Mouse (Mus musculus): ENCODE data around the gene A530016L24Rik.

The A530016L24Rik gene

DNA sequence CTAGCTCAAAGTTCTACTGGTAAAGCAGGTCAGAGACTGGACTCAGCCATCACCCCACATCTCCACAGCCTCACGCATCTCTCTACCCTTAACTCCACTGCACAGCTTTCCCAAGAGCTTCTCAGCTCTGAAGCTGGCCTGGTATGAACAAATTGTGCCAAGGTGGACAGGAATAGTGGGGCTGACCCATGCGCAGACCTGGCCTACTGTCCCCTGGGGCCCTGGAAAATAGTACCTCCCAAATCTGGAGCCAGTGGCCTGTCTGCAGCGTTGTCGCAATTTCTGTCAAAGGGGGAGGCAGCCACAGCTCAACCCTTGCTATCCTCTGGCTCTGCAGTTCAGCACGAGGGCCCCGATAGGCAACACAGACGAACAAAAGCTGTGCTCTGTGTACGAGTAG is at the start of gene A530016L24Rik:
A530016L24Rik (plus strand) TSS at position 315 of the 400 bp plus-strand sequence.
- no peak for DNase-seq (ENCODE audit: low spot score)

DNA sequence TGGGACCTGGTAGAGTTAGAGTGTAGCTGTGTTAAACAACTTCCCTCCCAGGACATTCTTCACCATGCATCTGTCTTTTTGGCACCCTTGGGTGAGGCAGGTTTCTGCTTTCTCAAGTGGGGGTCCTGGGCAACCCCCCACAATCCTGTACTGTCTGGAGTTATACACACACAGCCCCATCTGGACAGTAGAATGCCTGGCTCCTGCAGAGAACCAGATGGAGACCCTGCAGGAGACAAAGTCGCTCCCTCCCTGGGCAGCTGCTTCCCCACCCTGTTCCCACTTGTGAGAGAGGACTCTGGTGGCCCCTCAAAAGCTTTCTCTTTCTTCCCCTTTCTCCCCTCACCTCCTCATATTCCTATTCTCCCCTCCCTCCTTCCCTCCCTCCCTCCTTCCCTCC is 49.3 kb upstream of the A530016L24Rik start:
- DNase-seq (ENCODE audit: low spot score): no peak

DNA sequence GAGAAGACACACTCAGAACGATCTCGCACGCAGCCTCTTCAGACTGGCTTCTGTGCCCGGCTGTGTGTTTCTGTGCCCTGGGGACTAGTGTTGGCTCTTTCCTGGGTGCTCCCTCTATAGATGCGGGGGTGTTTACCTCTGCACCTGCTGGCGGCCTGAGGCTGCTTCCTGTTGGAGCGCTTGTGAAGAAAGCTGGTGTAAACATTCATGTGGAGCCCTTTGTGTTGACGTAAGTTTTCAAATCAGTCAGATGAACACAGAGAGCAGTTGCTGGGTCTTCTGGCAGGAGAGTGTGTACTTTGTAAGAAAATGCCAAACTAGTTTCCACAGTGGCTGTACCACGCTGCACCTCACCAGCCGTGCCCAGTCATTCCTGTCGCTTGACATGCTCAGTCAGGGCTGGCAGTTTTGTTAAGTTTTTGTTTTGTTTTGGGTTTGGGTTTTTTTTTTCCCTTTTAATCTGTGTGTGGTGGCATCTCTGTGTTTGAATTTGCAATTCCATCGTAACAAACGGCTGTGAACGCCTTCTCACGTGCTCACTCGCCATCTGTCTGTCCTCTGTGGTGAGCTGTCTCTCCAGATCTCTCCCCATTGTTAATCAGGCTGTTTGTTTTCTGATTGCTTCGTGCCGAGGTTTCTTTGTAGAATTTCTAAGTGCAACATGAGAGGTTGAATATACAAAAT is 40.0 kb upstream of the A530016L24Rik start:
- no peak for DNase-seq (ENCODE audit: low spot score)

DNA sequence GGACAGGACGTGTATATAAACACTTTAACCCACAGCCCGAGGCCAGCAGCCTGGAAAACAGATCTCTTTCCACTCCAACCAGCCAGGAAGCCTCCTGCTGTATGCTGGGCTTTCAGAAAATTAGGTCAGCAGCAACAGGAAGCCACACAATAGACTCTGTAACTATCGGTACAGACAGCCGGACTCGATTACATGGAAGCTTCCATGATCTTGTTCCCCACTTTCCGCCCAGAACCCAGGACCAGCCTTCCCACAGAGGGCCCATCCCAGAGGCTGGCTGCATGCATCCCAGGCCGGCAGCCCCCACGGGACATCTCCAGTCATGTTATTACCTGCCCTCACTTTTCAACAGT is 39.4 kb upstream of the A530016L24Rik start:
- DNase-seq (ENCODE audit: low spot score): no peak

DNA sequence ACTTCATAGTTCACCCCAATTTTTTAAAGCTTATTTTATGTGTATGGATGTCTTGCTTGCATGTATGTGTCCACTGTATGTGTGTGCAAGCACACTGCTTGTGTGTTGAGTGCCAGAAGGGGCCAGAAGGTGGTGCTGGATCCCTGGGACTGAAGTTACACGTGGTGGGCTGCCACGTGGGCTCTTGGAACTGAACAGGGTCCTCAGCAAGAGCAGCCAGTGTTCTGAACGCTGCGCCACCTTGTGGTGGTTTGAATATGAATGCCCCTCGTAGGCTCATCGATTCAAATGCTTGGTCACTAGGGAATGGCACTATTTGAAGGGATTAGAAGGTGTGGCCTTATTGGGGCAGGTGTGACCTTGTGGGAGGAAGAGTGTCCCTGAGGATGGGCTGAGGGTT is 38.4 kb upstream of the A530016L24Rik start:
- DNase-seq (ENCODE audit: low spot score): no peak

DNA sequence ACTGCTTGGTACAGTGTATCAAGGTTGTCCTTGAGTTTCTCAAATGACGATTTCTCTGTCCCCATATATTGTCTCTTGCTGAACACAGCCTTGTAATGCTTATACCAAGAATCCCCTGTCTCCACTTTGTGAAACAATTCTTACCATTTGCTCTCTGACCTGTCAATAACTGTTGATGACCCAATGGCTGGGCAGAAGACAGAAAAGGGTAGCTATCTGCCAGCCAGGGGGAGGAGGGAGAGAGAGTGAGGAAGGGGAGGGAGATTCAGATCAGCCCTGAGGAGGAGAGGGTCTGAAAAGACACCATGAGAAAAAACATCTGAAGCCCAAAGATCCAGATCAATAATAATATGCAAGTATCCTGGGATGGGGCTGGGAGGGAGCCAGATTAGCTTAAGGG is 37.9 kb upstream of the A530016L24Rik start:
- DNase-seq (ENCODE audit: low spot score): no peak

DNA sequence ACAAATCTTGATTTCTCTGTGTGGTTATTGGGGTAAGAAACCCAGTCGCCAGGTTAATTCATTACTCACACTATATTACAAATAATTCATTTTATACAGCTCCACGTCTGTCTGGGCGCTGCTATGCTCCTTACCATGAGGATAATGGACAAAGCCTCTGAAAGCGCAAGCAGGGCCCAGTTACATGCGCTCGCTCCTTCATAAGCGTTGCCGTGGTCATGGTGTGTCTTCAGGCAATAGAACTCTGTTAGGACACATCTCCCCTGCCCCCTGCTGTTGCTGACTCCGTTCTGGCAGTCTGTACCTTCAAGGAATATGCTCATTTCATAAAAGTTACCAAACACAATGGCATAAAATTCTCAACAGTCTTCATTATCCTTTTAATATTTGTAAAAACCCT is 37.4 kb upstream of the A530016L24Rik start:
- DNase-seq (ENCODE audit: low spot score): no peak

DNA sequence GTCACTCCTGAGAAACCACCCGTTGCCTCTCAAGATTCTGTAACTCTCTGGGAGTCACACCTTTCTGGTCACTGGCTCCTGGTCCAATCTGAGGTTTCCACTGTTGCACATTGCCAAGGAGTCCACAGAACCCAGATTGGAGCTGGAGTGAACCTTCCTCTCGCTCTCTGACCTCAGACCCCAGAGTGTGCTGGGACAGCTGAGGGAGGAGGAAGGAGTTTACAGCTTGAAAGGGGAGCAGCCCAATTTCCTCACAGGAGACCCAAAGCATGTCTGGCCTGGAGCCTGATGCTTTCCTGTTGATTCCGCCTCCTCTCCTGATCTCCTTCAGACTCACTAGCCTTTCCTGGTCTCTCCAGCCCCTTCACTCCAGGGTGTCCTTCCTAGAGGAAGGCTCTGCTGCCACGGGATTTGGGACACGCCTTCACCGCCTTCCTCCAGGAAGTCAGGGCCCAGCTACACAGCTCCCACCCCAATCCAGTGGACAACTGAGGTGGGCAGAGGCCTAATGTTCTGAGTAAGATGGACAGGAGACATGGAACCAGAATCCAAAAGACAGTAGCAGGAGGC is 33.0 kb upstream of the A530016L24Rik start:
- DNase-seq (ENCODE audit: low spot score): no peak

DNA sequence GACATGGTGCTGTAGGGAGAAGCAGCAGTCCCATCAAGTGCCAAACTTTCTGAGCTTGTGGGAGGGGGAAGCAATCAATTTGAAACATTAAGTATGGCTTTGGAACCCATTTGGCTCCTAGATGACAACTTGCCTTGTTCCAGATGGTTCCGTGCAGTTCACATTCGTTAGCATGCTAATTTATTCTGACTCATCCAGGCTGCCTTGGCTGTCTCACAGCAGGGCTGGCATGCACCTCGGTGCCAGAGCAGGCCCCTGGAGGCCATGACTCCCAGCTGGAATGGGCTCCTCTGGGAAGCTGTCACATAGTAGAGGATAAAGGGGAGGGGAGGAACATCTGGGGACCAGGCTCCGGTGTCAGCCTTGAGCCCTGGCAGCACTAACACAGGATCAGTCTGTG is 31.4 kb upstream of the A530016L24Rik start:
- DNase-seq (ENCODE audit: low spot score): no peak

DNA sequence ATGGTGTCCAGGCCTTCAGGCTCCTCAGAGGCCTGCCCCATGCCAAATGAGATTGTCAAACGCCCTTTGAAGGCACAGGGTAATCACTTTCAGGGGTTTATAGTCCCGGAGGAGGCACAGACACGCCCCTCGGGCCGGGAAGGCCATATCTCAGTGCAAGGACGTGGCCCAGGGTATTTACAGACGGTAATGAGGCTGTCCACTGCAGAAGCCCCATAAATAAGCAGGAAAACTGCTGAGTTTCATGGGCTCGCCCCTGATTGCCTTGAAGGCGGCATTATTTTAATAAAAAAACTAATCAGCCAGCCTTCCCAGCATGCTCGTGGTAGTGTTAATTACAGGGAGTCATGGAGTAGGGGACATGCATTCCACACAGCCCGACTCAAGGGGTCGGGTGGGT is 26.8 kb upstream of the A530016L24Rik start:
- DNase-seq (ENCODE audit: low spot score): no peak

DNA sequence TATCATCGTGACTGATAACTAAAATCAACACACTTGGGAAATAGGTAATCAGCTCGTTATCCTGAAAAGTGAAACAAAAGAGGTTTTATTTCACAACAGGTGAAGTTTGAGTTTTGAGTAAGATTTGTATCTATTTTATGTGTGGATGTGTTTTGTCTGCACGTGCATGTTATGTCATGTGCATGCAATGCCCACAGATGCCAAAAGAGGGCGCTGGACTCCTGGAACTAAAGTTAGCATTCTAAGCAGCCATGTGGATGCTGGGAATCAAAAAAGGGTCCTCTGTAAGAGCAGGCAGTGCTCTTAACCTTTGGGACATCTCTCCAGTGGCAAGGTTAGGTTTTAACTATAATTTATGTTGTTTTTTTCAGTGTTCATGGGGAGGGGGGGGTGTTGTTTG is 26.0 kb upstream of the A530016L24Rik start:
- no peak for DNase-seq (ENCODE audit: low spot score)

DNA sequence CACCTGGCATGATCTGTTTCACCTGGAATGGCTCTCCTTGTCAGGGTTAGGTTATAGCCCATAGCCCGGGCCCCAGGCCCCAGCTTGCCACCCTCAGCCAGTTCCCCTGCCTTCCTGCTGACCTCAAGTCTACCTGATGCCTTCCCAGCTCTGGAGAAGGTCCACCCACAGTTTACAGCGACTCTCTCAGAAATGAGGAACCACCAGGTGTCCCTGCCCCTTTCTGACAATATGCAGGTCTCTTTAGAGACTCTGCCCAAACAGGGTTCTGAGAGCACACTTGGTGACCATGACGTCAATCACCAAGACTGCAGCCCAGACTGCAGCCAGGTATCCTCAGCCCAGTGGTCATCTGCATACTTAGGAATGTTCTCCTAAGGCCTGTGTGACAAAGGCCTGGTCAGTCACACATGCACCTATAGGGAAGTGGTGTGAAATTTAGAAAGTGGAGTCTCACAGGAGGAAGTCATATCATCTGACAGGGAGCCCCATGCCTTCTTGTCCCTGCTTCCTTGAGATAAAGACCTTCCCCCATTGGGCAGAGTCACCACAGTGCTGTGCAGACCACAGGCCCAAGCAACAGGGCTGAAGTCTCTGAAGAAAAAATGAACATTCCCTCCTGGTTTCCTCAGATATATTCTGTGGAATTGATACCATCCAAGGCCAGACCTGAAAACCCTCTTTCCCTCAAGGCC is 25.4 kb upstream of the A530016L24Rik start:
- no peak for DNase-seq (ENCODE audit: low spot score)

DNA sequence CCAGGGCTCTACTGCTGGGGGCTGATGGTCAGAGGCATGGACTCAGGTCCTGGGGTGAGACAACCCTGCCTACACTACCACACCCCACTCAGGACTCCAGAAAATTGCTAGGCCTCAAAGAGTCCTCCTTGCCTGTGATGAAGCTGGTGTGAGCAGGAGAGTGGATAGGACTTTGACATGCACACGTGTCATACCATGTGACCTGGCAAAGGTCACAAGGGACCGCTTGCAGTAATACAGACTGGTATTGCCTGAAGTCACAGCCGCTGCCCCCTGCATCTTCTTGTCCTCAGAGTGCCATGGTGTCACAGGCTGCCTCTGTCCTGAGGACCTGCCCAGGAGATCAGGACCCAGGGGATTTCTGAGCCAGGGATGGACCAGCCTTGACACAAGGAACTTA is 24.7 kb upstream of the A530016L24Rik start:
- DNase-seq (ENCODE audit: low spot score): no peak

DNA sequence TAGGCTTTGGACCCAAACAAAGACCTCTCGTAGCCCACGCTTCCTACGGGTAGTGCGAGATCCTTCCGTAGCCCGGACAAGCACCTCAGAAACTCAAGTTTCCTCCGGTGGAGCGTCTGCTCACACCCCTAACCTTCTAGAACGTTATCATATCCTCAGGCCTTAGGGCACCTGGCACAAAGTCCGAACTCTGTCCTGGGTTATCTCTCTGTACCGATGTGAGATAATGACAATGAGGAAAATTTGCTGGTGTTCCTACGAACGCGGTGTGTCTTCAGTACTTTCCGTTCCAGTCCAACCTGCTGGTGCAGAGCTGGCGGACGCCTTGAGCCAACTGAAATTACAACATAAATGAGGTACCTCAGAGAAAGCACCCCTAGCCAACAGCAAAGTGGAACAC is 23.3 kb upstream of the A530016L24Rik start:
- DNase-seq (ENCODE audit: low spot score): no peak

DNA sequence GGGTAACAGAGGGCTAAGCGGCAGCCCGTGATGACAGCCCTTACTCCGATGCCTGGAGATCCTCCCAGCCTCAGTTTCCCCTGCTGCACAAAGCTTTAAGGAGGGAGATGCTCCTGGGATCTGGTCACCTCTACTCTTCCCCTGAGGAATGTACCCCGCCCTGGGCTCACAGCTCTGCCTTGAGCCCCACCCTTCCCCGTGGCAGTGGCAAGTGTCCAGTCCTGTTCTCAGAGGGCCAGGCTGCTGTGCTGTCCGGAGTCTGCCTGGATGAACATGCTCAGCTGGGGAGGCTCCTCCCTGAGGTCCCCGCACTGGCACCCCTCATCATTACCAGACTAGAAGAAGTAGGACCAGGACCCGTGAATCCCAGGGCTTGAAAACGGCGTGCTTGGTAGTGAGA is 21.9 kb upstream of the A530016L24Rik start:
- no peak for DNase-seq (ENCODE audit: low spot score)

DNA sequence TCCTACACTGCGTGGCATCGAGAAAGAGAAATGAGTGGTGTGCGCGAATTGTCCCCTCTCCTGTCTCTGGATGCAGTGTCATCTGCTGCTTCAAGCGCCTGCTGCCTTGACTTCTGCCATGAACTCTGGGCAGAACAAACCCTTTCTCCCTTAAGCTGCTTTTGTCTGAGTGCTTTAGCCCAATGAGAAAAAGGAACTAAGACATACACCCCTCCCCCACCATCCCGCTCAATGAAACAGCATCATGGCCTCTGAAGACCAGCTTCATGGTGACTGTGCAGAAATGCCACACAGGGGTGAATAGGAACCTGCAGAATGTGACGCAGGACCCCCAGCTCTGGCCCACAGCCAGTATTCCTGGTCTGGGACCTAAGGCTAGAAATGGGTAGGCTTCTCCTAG is 19.9 kb upstream of the A530016L24Rik start:
- DNase-seq (ENCODE audit: low spot score): no peak

DNA sequence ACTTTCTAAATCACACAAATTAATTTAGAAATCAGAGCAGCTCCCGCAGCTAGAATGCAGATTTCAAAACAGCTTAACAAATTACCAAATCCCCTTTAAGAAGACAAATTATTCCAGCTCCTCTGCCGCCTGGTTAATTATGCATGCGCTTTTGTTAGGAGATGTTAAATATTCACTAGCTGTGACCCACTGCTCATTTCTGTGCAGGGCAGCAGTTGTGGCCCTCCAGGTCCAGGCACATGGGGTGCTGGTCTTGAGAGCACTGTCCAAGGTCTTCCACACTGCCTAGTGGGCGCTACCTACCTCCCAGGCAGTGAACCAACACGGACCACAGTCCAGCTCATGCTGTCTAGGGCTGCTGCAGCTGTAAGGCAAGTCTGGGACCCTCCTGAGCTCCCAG is 19.0 kb upstream of the A530016L24Rik start:
- DNase-seq (ENCODE audit: low spot score): no peak

DNA sequence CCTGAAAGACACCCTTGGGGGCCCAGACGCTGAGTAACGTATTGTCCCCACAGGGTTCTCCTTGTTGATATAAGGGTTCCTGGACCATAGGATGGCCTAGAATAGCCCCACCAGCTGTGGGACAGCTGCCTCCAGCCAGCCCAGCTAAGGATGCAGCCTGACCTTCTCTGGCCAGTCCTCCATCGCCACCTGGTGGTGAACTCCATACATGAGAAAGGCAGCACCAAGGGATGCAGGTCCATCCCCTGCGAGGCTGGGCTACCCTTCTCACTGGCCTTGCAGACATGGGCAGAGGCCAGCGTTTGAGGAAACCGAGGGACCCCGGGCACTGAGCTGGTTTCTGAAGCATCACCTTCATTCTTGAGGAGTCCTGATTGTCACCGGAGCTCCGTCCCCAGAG is 15.5 kb upstream of the A530016L24Rik start:
- peak; percentile 60 for DNase-seq (ENCODE audit: low spot score)

DNA sequence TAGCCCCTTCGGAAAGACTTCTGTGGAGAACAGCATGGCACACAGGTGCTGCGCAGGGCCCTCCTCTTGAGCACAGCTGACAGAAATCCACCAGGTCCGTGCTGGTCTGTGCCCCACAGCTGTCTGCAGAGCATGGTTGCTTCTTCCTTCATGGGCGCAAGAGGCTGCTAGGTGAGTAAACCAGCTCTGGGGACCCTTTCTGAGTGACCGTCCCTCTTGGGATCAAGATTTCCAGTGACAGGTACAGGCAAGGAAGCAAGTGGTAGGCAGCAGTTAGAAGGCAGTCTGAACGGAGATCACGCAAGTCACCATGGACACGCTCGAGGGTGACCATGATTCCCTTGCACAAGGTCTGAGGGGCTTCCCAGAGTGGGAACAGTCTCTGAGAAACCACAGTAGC is 287 bp downstream of the A530016L24Rik start:
- no peak for DNase-seq (ENCODE audit: low spot score)

DNA sequence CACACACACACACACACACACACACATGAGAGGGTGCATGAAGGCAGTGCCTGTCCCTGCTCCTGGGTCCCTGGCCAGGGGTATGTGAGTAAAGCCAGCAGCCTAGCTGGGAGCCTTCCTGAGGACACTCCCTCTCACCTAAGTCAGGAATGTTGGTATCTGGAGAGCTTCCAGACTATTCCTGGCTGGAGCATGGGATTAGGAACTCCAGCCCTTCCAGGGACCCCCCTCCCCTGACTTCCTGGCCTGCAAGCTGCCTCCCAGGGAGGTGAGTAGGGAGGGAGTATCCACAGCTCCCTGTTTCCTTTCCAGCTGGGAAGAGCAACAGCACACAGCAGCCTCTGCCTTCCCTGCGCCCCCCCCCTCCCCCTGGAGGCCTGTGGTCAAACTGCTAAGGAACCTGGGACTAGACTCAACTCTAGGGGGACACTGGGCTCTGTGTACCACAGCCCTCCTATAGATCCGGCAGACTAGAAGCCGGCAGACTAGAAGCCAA is 1.2 kb downstream of the A530016L24Rik start:
- peak; percentile 42 for DNase-seq (ENCODE audit: low spot score)

DNA sequence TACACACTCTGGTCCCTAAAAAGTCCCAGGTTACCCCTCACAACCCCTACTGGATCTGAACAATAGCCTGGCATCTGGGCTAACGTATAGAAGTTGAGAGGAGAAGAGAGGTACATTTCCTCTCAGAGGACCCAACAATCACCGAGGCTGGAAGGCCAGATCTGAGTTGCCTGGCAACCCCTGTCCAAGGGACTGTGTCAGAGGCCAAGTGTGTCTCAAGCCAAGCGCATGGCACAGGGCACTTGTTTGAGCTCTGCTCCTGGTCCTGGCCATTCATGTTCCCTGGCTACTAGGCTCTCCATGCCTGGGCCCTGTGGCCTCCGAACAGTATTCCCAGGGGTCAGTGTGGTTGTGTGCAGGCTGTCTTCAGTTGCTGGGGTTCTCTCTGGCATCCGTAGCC is 6.9 kb downstream of the A530016L24Rik start:
- DNase-seq (ENCODE audit: low spot score): no peak

DNA sequence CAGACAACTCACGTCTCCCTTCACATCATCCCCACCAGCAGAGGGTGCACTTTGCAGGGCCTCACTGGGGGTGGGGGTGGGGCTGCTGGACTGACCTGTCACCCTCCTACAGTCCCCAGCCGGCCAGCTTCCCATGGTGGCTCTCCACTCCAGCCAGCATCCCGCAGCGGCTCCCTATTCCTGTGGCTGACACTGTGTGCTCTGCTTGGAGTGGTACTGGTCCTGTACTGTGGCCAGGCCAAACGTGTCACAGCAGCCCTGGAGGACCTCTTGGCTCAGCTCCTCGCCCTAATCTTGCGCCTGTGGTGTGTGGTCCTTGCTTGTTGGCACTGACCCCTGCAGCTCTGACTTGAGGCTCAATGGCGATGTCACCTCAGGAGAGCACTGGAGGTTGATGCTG is 8.5 kb downstream of the A530016L24Rik start:
- DNase-seq (ENCODE audit: low spot score): no peak

DNA sequence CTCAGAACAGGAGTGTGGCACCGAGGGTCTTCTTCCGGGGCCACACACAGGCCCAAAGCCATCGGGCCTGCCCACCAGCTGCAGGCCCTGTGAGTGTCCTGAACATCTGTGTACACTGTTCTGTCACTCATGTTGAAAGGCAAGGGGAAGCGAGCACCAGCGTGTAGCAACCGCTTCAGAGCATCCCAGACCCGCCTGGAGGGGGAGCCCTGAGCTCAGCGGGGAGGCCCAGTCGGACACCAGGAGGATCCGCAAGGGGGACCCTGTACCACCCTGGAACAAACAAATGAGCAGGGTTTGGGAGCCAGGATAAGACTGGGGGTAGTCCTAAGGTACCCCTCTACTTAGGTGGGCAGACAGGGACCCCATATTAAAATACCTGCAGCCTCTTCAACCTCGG is 9.4 kb downstream of the A530016L24Rik start:
- no peak for DNase-seq (ENCODE audit: low spot score)
